Mouse (Mus musculus): Measurements from ENCODE around the gene Tapbp. TPM values are rescaled to one million over a fixed set of nuclear protein-coding genes. Genes with fewer than 3 reads are reported as not detected.

Gene Tapbp
- polyA plus RNA-seq, 1 experiment: 97.3 TPM

DNA sequence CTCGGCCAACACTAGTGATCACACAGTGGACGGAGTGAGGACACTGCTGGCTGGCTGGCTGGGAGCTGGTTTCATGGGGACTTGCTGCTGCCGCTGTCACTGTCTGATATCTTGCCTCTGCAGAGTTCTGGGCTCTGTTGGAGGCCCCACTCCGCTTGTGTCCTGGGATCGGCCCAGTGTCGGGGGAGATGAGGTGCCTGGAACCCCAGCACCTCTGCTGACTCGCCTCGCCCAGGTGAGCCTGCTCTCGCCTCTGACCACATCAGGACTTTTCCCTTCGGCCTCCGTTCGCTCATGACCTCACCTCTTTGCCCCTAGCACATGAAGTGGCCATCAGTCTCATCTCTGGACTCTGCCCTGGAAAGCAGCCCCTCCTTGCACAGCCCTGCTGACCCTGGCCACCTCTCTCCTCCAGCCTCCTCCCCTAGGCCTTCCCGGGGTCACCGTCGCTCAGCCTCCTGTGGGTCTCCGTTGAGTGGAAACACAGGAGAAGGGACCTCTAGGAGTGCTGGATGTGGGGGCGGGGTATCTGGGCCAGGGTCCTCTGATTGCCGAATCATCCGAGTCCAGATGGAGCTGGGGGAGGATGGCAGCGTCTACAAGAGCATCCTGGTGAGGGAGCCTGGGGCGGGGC is 19.8 kb downstream of the Tapbp start:
- H3K27me3 ChIP-seq (ENCODE audit: control insufficient read depth, insufficient read depth, low read length, poor library complexity, severe bottlenecking): no peaks in the 10 kb centered on the region
- H3K9me3 ChIP-seq (replicated peaks; ENCODE audit: control insufficient read depth, insufficient read depth, low read length, poor library complexity, severe bottlenecking): no peaks in the 10 kb centered on the region
- H3K36me3 ChIP-seq (ENCODE audit: control insufficient read depth, insufficient read depth, low read length, poor library complexity, severe bottlenecking): peaks cover 6% of the 10 kb centered on the region; the same call in 1 of the 2 replicates
- H3K27ac ChIP-seq (ENCODE audit: insufficient read depth, low read length): no peak overlapping the region
- TF ChIP-seq POLR2A (IDR thresholded peaks at IDR 0.05; ENCODE audit: insufficient read depth, low read length) (no peak), EP300 (IDR thresholded peaks at IDR 0.05; ENCODE audit: insufficient read depth, low read depth, low read length) (no peak), CTCF (IDR thresholded peaks at IDR 0.05; ENCODE audit: low read depth, low read length) (no peak)
- no peak overlapping the region for H3K4me3 ChIP-seq (ENCODE audit: low read depth, low read length)
- H3K4me1 ChIP-seq (ENCODE audit: control insufficient read depth, insufficient read depth, low read length): peaks cover 2% of the 10 kb centered on the region
- H3K9ac ChIP-seq (ENCODE audit: low read depth, poor library complexity, severe bottlenecking): no peak overlapping the region

GRCm38 (mm10) chr17:33936993-33937392 is 21.3 kb downstream of the Tapbp start:
- Histone ChIP-seq H3K4me3 (ENCODE audit: low read depth, low read length) (no peak overlapping the region), H3K27me3 (ENCODE audit: control insufficient read depth, insufficient read depth, low read length, poor library complexity, severe bottlenecking) (no peaks in the 10 kb centered on the region), H3K9me3 (replicated peaks; ENCODE audit: control insufficient read depth, insufficient read depth, low read length, poor library complexity, severe bottlenecking) (no peaks in the 10 kb centered on the region), H3K36me3 (ENCODE audit: control insufficient read depth, insufficient read depth, low read length, poor library complexity, severe bottlenecking) (peaks cover 6% of the 10 kb centered on the region; the same call in 1 of the 2 replicates), H3K9ac (ENCODE audit: low read depth, poor library complexity, severe bottlenecking) (no peak overlapping the region), H3K27ac (ENCODE audit: insufficient read depth, low read length) (no peak overlapping the region), H3K4me1 (ENCODE audit: control insufficient read depth, insufficient read depth, low read length) (peaks cover 2% of the 10 kb centered on the region)
- no peak for TF ChIP-seq POLR2A (IDR thresholded peaks at IDR 0.05; ENCODE audit: insufficient read depth, low read length)
- no peak for TF ChIP-seq EP300 (IDR thresholded peaks at IDR 0.05; ENCODE audit: insufficient read depth, low read depth, low read length)
- no peak for TF ChIP-seq CTCF (IDR thresholded peaks at IDR 0.05; ENCODE audit: low read depth, low read length)

DNA sequence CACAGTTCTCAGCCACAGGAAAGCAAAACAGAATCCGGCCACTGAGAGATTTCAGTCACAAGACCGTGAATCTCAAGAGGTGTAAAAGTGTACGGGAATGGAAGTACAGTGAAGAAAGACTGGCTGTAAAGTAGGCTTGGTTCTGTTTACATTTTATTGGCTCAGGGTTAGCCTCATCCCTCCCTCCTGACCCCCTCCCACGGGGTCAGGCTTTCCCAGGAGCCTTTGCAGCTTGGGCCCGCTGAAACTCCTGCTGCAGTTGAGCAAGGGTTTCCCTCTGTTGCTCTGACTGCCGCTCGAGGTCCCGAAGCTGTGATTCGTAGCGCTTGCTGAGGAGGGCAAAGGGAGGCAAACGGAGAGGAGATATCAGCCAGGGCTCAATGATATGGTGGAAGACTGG is 23.1 kb downstream of the Tapbp start:
- Histone ChIP-seq H3K9ac (ENCODE audit: low read depth, poor library complexity, severe bottlenecking) (peak overlapping the region; percentile 77; the same call in 1 of the 2 replicates), H3K27me3 (ENCODE audit: control insufficient read depth, insufficient read depth, low read length, poor library complexity, severe bottlenecking) (no peaks in the 10 kb centered on the region), H3K36me3 (ENCODE audit: control insufficient read depth, insufficient read depth, low read length, poor library complexity, severe bottlenecking) (peaks cover 13% of the 10 kb centered on the region), H3K4me1 (ENCODE audit: control insufficient read depth, insufficient read depth, low read length) (peaks cover 1% of the 10 kb centered on the region), H3K27ac (ENCODE audit: insufficient read depth, low read length) (no peak overlapping the region), H3K9me3 (replicated peaks; ENCODE audit: control insufficient read depth, insufficient read depth, low read length, poor library complexity, severe bottlenecking) (no peaks in the 10 kb centered on the region), H3K4me3 (ENCODE audit: low read depth, low read length) (peak overlapping the region; percentile 91; the same call in 1 of the 2 replicates)
- TF ChIP-seq EP300 (IDR thresholded peaks at IDR 0.05; ENCODE audit: insufficient read depth, low read depth, low read length) (no peak), CTCF (IDR thresholded peaks at IDR 0.05; ENCODE audit: low read depth, low read length) (no peak), POLR2A (IDR thresholded peaks at IDR 0.05; ENCODE audit: insufficient read depth, low read length) (no peak)

- Histone ChIP-seq H3K9me3 (replicated peaks; ENCODE audit: control insufficient read depth, insufficient read depth, low read length, poor library complexity, severe bottlenecking) (no peaks in the 10 kb centered on the region), H3K36me3 (ENCODE audit: control insufficient read depth, insufficient read depth, low read length, poor library complexity, severe bottlenecking) (peaks cover 13% of the 10 kb centered on the region), H3K4me3 (ENCODE audit: low read depth, low read length) (peak within 1 kb of the TSS; percentile 91), H3K4me1 (ENCODE audit: control insufficient read depth, insufficient read depth, low read length) (no peaks in the 10 kb centered on the region), H3K27me3 (ENCODE audit: control insufficient read depth, insufficient read depth, low read length, poor library complexity, severe bottlenecking) (no peaks in the 10 kb centered on the region), H3K9ac (ENCODE audit: low read depth, poor library complexity, severe bottlenecking) (peak within 1 kb of the TSS; percentile 77), H3K27ac (ENCODE audit: insufficient read depth, low read length) (no peak within 1 kb of the TSS)
- TF ChIP-seq EP300 (IDR thresholded peaks at IDR 0.05; ENCODE audit: insufficient read depth, low read depth, low read length) (no peak), CTCF (IDR thresholded peaks at IDR 0.05; ENCODE audit: low read depth, low read length) (no peak), POLR2A (IDR thresholded peaks at IDR 0.05; ENCODE audit: insufficient read depth, low read length) (no peak)
Observed at GRCm38 (mm10) chr17:33940206-33940805, 24.6 kb downstream of the Tapbp start, which contains the start of the genes Pfdn6 and Wdr46. Gene Pfdn6 (minus strand): TSS chr17:33940343. Gene Wdr46 (plus strand): TSS chr17:33940660.

DNA sequence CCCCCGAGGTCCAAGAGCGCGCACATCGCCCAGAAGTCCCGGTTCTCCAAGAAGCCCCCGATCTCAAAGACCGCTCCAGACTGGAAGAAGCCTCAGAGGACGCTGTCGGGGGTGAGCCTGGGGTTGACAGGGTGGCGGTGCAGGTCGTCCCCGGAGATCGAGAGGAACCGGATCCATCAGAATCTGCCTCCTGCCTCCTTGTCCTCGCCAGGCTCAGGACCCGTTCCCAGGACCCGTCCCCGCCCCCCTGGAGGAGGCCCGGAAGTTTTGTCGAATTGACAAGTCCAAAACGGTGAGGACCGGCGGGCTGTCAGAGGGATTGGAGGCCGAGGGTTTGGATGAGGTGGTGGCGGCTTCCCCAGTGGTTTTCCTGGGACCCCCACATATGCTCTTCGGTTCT is 25.3 kb downstream of the Tapbp start:
- Histone ChIP-seq H3K36me3 (ENCODE audit: control insufficient read depth, insufficient read depth, low read length, poor library complexity, severe bottlenecking) (peaks cover 13% of the 10 kb centered on the region), H3K27me3 (ENCODE audit: control insufficient read depth, insufficient read depth, low read length, poor library complexity, severe bottlenecking) (no peaks in the 10 kb centered on the region), H3K9me3 (replicated peaks; ENCODE audit: control insufficient read depth, insufficient read depth, low read length, poor library complexity, severe bottlenecking) (no peaks in the 10 kb centered on the region), H3K4me3 (ENCODE audit: low read depth, low read length) (peak overlapping the region; percentile 91), H3K4me1 (ENCODE audit: control insufficient read depth, insufficient read depth, low read length) (no peaks in the 10 kb centered on the region), H3K27ac (ENCODE audit: insufficient read depth, low read length) (no peak overlapping the region), H3K9ac (ENCODE audit: low read depth, poor library complexity, severe bottlenecking) (peak overlapping the region; percentile 77)
- TF ChIP-seq EP300 (IDR thresholded peaks at IDR 0.05; ENCODE audit: insufficient read depth, low read depth, low read length): no peak
- TF ChIP-seq POLR2A (IDR thresholded peaks at IDR 0.05; ENCODE audit: insufficient read depth, low read length): no peak
- TF ChIP-seq CTCF (IDR thresholded peaks at IDR 0.05; ENCODE audit: low read depth, low read length): no peak

DNA sequence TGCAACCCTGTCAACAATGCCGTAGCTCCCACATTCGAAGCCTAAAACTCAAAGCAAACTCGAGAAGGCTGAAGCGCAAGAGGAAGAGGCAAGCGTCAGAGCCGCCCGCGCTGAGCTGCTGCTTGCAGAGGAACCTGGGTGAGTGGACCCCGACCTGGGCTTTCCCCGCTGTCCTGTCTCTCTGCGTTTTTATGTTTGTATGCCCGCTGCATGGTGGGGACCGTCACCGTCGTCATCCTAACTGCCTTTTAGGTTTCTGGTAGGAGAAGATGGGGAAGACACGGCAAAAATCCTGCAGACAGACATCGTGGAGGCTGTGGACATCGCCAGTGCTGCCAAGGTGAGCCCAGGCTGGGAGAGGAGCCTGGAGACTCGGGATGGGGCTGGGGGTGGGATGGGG is 25.7 kb downstream of the Tapbp start:
- no peak for TF ChIP-seq CTCF (IDR thresholded peaks at IDR 0.05; ENCODE audit: low read depth, low read length)
- TF ChIP-seq POLR2A (IDR thresholded peaks at IDR 0.05; ENCODE audit: insufficient read depth, low read length): no peak
- no peak for TF ChIP-seq EP300 (IDR thresholded peaks at IDR 0.05; ENCODE audit: insufficient read depth, low read depth, low read length)
- Histone ChIP-seq H3K4me1 (ENCODE audit: control insufficient read depth, insufficient read depth, low read length) (no peaks in the 10 kb centered on the region), H3K27me3 (ENCODE audit: control insufficient read depth, insufficient read depth, low read length, poor library complexity, severe bottlenecking) (no peaks in the 10 kb centered on the region), H3K9me3 (replicated peaks; ENCODE audit: control insufficient read depth, insufficient read depth, low read length, poor library complexity, severe bottlenecking) (no peaks in the 10 kb centered on the region), H3K27ac (ENCODE audit: insufficient read depth, low read length) (no peak overlapping the region), H3K9ac (ENCODE audit: low read depth, poor library complexity, severe bottlenecking) (peak overlapping the region; percentile 77), H3K36me3 (ENCODE audit: control insufficient read depth, insufficient read depth, low read length, poor library complexity, severe bottlenecking) (peaks cover 13% of the 10 kb centered on the region), H3K4me3 (ENCODE audit: low read depth, low read length) (peak overlapping the region; percentile 91)

Data from ES-Bruce4 (cell line).